Mouse (Mus musculus) cerebellum, postnatal 25 days (tissue): ENCODE data around the gene Eif2s3y.
A peak's percentile ranks its signal among the peaks of the same experiment; 100 is the strongest.

Experiments used
- DNase-seq, 2 experiments: peaks; one replicate each; pipeline ENCODE4 v3.0.0; 2021; ENCODE audit warnings: mixed read lengths in 2 of 2

Eif2s3y gene

DNA sequence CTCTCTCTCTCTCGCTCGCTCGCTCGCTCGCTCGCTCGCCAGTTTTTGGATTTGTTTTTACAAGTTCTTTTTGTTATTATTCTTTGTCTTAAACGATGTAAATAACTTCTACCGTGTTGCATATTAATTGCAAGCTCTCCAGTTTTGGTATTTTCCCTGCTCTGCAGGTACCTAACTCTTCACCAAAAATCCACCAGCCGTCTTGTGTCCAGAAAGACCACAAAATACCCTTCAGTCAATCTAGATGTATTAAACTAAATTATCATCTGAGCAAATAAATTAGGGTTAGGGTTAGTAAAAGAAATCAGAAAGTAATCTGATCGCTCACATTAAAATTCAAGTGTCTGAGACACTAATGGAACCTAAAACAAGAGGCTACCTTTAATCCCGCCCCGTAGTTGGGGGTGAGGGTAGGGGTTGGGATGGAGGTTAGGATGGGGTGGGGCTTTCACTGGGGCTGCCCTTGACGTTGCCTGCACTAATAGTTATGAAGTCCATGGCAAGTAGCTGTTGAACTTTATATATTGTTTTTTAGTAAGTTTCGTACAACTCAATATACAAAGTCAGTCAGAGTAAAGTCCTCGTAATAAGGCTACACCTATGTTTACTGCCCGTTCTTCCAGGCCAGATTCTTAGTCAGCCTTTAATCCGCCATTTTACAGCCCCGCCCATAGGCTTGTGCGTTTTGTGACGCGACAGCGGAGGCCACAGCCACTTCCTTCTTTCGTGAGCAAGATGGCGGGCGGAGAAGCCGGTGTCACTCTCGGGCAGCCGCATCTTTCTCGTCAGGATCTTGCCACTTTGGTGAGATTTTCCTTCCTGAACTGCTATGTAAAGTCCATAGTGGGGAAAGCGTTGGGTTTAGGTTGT, at the start of gene Eif2s3y:
TSS of gene Eif2s3y (plus strand) at position 662 of the 870 bp plus-strand sequence.
- DNase-seq: peak in 1 of 2 experiments; percentile 81
